Mouse (Mus musculus) mouse embryonic stem cell (cell line): ENCODE measurements around the gene Zfp609.
"Not testable (repeated sequence)": the region's sequence is repeated elsewhere in the genome, so short reads cannot be mapped to it uniquely, and the experiment has no call there.

Experiments
- in situ Hi-C, 2 experiments: fragments of 300-500 bp; cut with MboI; formaldehyde crosslinking; loops; 1 replicate in 1 of 2; 3 replicates in 1 of 2; pipeline ENCODE4 v1.14.3; 2019 to 2020; ENCODE audit warnings: low sequenced_read_pairs in 2 of 2, low pct_unique_long_range_greater_than_20kb in 1 of 2, mixed read lengths in 1 of 2; ENCODE audit not compliant: unreplicated experiment in 1 of 2

Gene Zfp609

GRCm38 (mm10) chr9:65695646-65696045 lies 131.7 kb downstream of the Zfp609 start:
- in situ Hi-C loops = no loop called here

GRCm38 (mm10) chr9:65692959-65693603 lies 134.3 kb downstream of the Zfp609 start:
- in situ Hi-C loops = no loop called here

GRCm38 (mm10) chr9:65692466-65692865 lies 134.9 kb downstream of the Zfp609 start:
- in situ Hi-C loops = no loop called here

- in situ Hi-C loops = not testable (repeated sequence)
These were observed 137.5 kb downstream of the Zfp609 start for GRCm38 (mm10) chr9:65689869-65690268.

- in situ Hi-C loops = no loop called here
These were observed 142.7 kb downstream of the Zfp609 start for GRCm38 (mm10) chr9:65684704-65685103.

GRCm38 (mm10) chr9:65682994-65683393 lies 144.4 kb downstream of the Zfp609 start:
- in situ Hi-C loops = no loop called here

GRCm38 (mm10) chr9:65682183-65682582 lies 145.2 kb downstream of the Zfp609 start:
- in situ Hi-C loops = no loop called here

- in situ Hi-C loops = no loop called here
These were observed 145.8 kb downstream of the Zfp609 start for GRCm38 (mm10) chr9:65681634-65681940.

GRCm38 (mm10) chr9:65680938-65681633 lies 146.3 kb downstream of the Zfp609 start:
- in situ Hi-C loops = no loop called here

GRCm38 (mm10) chr9:65679181-65679761 lies 148.1 kb downstream of the Zfp609 start:
- in situ Hi-C loops = no loop called here

- in situ Hi-C loops = no loop called here
These were observed 150.3 kb downstream of the Zfp609 start for GRCm38 (mm10) chr9:65677119-65677462.

- in situ Hi-C loops = no loop called here
These were observed 150.8 kb downstream of the Zfp609 start for GRCm38 (mm10) chr9:65676358-65677118.

- in situ Hi-C loops = no loop called here
These were observed 151.7 kb downstream of the Zfp609 start for GRCm38 (mm10) chr9:65675461-65676357.

GRCm38 (mm10) chr9:65672996-65673395 lies 154.4 kb downstream of the Zfp609 start:
- in situ Hi-C loops = no loop called here

- in situ Hi-C loops = no loop called here
These were observed 155.9 kb downstream of the Zfp609 start for GRCm38 (mm10) chr9:65671431-65671931.

- in situ Hi-C loops = no loop called here
These were observed 159.7 kb downstream of the Zfp609 start, which contains the start of gene Oaz2 for GRCm38 (mm10) chr9:65667701-65668100. TSS of gene Oaz2 (plus strand) at chr9:65668001.

GRCm38 (mm10) chr9:65666042-65666441 lies 161.3 kb downstream of the Zfp609 start:
- in situ Hi-C loops = no loop called here

GRCm38 (mm10) chr9:65664163-65664562 lies 163.2 kb downstream of the Zfp609 start:
- in situ Hi-C loops = loop anchor here (5.0 kb wide), 1 partner anchor 57 kb away; no protein-coding TSS in a partner anchor
